Mouse (Mus musculus) kidney, adult 11 months (tissue): Measurements from ENCODE around the gene Entpd7.

ENCODE experiments used
- DNase-seq: peaks from one replicate; pipeline ENCODE4 v3.0.0; 2022

Gene Entpd7

DNA sequence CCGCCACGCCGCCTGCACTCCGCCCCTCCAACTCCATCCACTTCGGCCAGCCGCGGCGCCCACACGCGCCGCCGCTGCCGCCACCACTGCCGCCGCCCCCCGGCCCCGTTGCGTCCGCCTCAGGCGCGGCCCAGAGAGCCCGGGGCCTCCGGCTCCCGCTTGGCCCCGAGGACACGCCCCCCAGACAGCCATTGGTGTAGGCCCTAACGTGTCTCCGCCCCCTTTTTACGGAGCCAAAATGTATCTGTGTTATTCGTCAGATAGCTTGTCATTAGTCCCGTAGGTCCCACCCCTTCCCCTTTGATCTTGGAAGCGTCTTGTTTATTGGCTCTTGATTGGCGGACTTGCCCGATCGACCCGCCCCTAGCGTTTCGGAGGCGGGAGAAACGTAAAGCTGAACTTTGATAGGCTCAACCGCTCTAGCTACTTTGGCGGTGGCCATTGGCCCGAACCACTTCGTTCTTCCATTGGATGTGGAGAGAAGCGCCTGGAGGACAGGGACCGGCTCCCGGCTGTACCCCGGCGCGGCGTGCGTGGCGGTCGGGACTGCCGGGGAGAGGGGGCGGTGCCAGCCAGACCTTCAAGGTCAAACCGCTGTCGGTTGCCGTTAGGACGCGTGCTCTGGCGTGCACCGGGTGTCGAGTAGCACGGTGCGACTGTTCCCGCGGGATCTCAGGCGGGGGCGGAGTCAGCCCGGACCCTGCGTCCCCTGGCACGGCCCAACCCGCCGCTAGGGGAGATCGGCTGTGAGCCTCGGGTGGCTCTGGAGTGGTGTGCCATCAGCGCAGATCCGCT is 14.5 kb upstream of the Entpd7 start, which contains the start of gene Slc25a28:
TSS of gene Slc25a28 (minus strand) at position 152 of the 795 bp plus-strand sequence.
- DNase-seq: peak; percentile 100

DNA sequence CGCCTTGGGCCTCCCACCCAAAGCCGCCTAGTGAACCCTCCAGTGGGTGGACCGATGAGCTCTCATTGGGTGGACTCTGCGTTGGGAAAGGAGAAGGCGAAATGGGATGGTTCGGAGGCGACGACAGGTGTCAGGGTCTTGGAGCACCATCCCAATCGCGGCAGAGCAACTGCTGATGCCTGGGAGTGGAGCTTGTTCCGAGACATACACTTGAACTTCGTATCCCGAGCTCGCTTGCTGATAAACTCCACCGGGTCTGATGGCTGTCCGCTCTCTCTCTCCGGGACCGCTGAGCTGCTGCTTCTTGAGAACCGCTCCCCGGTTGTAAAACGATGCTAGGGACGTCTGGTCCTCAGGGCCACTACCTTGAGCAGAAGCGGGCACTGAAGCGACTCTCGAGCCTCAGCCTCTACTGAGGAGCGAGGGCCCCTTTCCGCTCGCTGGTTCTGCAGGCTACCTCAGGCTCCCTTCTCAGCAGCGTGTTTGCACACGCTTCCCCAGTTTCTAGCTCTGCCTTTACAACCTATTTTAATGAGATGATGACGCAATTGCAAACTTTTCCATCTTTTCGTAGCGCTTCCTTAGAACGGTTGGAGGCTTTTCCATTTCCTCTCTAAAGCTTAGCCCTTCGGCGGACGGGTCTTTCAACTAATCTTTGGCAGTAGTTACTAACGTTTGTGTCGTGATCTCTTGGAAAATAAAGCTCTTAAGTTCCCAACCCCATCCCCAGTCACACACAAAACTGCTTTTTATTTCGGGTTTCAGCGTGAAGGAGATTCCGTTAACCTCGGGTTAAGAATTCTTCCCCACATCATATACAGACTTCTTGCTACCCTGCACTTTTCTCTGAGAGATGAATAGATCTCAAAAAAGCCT is 13.7 kb upstream of the Entpd7 start:
- no peak for DNase-seq

DNA sequence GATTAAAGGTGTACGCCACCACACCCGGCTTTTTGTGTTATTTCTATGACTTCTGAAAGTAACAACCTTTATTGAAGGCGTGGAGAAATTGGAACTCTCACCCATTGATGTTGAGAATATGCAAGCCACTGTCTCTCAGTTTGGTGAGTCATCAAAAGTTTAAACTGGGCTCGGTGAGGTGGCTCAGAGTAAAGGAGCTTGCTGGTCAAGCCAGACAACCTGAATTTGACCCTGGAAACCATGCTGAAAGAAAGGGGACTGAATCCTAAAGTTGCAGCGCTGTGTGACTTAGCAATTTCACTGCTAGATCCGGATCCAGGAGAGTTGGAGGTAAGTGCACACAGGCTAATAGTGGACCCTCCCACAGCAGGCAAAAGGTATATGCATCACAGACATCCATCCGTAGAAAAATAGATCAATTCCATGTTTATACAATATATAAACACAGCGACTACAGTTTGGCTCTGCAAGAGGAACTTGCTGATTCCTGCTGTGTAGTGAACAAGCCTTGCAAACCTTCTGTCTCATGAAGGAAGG is 10.9 kb upstream of the Entpd7 start:
- no peak for DNase-seq

DNA sequence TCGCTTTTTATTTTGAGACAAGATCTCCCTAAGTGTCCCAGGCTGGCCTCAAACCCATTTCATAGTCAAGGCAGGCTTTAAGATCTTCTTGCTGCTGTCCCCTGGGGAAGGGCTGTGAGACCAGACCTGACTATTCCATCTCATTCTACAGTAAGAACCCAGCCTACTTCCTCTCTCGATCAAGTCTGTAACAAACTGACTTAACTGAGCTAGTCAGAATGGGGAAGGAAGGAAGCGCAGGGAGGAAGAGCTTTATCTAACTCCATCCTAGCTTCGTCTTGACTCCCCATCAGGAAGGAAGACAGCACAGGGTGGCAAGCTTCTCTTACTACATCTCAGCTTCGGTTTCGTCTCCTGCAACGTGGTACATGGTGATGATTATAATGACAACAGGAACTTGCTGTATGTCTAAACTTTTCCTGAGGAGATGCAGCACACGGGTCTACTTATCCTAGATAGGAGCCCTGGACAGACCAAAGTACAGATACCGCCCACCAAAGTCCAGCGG is 9.9 kb upstream of the Entpd7 start:
- no peak for DNase-seq

DNA sequence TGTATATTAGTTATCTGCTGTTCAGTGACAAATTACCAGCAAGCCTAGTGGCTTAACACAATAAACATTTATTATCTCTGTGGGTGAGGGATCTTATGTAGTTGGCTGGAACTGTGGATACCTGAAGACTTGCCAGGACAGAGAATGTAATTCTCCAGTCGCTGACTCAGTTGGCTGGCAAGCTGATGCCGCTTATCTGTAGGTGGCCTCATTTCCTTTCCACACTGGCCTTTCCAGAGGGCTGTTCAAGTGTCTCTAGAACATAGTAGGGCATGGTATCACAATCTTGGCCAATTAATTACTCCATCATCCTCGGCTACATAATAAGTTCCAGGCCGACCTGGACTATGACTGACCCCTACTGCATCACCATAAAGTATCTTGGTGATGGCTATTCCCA is 7.9 kb upstream of the Entpd7 start:
- no peak for DNase-seq

DNA sequence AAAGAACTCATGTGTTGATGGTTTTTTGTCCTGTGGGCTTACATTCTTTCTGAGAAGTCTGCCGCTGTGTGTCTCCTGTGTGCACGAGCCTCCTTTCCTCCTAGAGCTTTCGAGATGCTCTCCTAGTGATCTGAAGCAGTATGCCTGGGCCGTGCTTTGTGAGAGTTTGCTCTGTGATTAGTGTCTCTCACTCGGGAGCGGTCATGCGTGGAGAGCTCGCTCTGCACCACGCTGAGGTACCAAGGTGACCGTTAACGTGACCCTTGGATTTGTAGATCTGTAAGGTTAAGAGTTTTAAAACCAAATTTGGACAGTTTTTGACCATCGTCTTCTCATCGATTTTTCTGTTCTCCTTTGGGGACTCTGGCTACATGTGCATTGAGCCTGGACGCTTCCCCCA is 3.3 kb downstream of the Entpd7 start:
- DNase-seq: no peak

DNA sequence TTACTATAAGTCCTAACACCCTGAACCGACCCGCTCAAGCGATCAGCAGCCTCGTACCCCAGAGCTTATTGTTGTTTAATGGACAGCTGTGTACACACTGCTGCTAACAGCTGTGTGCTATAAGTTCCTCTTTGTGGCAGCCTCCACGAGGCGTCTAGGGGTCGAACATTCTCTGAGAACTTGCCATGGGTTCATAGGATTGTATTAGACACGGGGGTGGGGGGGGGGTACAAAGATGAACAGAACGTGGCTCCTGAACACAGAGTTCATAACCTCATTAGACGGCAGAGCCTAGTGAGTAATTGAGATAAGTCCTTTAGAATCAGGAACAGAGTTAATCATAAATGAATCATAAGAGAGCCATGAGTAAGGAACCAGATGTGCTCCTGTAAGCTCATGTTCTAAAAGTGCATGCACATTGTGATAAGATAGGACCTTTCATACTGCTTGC is 6.1 kb downstream of the Entpd7 start:
- DNase-seq: no peak

DNA sequence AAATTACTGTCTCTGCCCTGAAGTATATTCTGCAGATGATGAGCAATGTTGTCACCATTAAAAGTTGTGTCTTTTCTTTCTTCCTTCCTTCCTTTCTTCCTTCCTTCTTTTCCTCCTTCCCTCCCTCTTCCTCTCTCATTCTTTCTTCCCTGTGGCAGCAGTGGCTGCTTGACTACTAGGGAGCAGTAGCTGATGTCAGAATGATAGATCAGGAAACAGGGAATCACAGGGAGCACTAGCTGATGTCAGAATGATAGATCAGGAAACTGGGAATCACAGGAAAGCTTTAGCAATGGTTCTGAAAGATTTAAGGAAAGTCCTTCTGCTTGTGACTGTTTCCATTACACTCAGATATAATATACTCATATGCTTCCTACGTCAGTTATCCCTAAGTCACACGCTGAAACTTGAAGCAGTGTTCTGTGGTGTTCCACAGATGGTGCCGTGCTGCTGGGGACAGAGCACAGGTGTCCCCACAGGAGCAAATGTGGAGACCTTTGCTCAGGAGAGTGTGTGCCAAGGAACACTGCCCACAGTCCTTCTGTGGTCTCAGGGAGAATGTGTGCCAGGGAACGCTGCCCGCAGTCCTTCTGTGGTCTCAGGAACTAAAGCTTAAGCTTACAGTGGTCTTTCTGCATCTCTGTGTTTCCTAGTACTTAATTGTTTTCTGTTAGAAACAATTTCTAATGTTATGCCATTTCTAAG is 8.3 kb downstream of the Entpd7 start:
- no peak for DNase-seq

DNA sequence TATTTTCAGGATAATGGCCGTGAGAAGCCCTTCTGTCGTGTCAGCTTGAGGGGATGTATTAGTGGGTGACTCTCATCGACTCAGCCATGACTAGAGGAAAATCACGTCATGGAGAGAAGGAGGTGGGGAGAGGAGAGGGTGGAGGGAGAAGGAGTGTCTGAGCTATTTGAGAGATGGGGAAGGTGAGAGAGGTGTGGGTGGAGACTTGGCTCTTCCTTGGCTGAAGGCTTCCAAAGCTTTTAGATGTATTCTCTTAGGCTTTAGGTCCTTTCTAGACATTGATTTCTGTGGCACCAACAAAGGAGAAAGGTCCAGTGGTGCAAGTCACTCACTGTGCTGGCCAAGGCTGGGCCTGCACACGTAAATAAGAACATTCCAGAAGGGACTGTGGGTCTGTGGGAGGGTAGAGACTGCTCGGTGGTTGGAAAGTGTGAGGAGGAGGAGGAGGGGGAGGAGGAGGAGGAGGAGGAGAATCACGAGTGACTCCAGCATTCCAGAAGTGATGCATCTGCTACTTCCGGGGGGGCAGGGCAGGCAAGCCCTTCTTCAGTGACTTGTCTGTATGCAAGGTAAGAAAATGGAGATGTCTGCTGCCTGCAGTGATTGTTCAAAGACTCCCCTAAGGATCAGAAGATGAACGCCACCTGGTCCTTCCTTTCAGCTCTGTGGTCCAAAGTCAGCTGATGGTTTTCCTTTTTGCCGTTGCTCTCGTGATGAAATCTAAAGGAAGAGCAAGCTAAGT is 9.7 kb downstream of the Entpd7 start:
- DNase-seq: no peak

DNA sequence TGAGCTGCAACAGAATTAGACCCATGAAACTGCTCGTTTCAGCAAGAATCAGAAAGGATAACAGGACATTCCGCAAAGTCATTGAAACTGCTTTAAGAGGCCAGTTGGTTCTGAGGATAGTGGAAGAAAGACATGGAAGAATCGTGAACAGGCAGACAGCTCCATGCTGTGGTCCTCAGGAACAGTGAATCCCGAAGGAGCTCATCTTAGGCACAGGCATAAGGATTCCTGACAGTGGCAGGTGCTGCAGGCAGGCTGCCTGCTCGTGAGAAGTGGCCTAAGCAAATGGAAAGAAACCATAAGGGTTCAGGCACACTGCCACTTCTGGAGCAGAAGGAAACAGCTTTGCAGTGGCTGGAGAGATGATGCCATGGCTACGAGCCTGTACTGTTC is 10.3 kb downstream of the Entpd7 start:
- DNase-seq: no peak

DNA sequence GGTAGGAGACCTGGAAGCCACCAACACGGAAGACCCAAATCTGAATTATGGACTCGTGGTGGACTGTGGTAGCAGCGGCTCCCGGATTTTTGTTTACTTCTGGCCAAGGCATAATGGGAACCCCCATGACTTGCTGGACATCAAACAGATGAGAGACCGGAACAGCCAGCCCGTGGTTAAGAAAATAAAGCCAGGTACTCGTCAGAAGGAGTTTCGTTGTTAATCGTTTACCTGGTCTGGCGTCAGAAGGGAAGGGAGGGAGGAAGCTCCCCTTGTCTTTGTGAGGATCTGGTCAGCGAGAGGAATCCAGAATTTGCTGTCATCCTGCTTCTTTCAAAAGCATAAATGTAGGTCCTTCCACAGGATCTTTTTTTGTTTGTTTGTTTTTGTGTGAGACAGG is 14.7 kb downstream of the Entpd7 start:
- peak; percentile 61 for DNase-seq

DNA sequence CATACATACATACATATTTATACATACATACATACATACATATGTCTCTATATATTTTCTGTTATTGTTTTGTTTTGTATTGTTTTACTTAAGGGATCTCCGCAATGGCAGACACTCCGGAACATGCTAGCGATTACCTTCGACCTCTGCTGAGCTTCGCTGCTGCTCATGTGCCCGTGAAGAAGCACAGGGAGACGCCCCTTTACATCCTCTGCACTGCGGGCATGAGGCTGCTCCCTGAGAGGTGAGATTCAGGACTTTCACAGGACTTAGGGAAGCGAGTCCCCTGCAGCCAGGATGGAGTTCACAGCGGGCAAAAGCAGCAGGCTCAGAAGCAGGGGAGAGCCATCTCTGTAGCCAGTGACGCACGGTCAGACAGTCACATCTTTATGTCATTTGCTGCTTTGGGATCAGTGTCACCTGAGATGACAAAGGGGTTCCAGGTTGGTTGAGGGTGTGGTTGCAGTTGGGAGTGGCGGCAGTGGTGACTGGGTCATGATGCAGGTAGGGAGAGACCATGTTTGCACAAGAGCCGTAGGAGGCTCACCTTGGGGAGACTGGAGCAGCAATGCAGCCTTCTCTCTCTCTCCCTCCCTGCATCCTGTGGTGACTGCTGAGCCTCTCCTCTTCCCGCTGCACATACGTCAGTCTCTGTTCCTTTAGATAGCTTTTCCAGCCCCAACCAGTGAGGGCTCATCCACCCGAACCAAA is 15.5 kb downstream of the Entpd7 start:
- DNase-seq: no peak

DNA sequence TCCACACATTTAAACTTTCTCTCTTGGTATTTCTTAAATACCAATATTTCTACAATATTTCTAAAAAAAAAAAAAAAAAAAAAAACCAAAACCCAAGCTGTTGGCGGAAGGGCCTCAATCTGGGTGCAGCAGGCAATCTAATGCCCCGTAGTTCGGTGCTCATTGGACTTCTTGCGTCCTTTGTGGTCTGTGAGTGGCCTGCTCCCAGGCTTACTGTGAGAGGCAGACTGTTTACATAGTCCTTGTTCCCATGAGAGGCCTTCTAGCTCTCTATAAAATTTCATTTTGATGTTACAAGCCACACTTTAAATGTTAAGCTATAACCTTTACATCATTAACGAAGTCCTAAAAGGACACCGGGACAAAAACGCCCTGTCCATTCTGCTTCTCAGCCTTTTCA is 18.7 kb downstream of the Entpd7 start:
- DNase-seq: no peak

DNA sequence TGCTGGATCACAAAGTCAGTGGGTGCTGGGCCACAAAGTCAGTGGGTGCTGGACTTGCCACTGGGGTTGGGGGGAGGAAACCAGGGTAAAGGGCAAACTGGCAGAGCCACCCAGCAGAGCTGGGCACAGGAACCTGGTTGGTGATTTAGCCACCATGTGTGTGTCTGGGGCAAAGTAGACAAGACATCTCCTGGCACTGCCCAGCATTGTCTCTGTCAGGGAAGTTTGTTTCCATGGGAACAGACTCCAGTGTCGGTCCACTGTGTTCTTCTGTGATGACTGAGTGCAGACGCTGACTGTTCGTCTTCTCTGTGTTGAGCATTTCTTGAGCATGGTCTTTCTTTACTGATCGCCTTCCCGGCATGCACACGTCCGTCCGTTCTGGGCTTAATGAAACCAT is 19.8 kb downstream of the Entpd7 start:
- no peak for DNase-seq

DNA sequence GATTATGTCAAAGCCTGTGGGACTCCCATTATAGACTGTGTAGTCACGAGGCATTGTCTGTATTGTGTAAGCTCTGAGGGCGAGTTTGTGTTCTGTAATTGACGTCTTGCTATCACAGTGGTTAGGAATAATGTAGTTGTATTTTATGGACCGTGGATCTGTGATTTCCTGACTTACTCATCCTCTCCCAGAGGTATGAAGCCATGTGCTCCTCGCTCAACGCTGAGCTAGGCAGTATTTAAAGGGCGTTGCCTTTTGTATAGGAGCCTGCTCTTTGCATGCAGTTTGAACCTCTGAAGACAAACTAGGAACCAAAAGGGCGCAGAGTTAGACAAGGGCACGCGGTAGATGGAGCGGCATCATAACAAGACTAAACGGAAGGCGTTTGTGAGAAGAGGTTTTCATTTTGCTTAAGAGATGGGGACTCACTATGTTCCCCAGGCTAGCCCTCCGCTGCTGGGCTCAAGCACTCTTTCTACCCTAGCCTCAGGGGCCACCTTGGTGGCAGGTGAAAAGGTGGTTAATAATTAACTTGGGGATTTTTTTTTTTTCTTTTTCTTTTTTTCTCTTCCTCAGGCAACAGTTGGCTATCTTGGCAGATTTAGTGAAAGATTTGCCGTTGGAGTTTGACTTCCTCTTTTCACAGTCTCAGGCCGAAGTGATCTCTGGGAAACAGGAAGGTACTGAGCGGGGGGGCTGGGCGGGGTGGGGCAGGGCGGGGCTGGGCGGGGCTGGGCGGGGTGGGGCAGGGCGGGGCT is 21.9 kb downstream of the Entpd7 start:
- DNase-seq: peak; percentile 30

DNA sequence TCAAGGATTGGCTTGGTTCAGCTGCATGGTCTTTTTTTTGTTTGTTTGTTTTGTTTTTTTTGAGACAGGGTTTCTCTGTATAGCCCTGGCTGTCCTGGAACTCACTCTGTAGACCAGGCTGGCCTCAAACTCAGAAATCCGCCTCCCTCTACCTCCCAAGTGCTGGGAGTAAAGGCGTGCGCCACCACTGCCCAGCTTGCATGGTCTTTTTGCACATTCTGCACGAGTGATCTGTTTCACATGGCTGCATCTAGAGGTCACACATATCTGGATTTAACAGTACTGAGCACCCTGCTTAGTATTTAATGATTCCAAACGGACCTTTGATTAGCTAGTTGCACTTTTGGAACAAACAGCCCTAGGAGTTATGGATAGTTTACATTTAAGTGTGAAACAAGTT is 22.5 kb downstream of the Entpd7 start:
- DNase-seq: peak; percentile 41

DNA sequence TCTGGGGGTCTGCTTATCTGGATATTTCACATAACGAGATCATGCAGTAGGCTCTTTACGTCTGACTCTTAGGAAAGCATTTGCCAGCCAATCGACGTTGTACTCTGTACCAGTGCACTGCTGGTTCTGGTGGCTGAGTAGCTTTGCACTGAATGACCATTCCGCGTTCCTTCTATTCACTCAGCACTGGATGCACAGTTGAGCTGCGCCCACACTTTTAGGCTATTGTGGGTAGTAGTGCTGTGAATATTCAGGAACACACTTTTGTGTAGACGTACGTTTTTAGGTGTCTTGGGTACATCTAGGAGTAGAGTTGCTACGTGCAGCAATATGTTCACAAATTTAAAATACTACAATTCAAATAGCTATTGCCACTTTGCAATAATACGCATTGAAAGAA is 30.6 kb downstream of the Entpd7 start:
- no peak for DNase-seq

DNA sequence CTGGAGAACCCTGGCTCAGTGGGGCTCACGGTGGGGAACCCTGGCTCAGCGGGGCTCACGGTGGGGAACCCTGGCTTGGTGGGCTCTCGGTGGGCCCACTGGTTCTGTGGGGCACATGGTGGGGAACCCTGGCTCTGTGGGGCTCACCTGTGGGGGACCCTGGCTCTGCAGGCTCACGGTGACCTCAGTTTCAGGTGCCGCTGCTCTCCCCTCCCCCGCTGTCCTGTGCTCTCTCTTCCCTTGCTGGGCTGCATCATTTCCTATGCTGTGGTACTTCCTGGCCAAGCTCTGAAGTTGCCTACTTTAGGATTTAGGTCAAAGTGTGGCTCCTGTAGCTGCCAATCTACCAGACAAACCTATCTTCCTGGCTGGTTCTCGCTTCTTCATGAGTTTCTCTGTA is 33.4 kb downstream of the Entpd7 start:
- no peak for DNase-seq

DNA sequence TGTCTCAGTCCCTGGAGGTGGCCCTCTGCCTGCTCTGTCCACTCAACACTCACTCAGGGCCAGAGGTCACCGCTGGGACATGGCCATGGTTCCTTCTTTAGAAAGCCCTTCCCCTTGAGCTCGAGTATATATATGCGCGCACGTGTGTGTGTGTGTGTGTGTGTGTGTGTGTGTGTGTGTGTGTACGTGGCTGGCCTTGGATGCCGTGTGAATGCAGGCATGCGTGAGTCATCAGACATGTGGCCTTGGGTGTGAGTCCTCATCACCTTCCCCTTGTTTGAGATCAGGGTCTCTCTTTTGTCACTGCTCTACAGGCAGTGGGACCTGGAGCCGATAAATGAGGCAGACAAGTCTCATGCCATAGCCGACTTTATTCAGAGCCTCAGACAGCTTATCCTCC is 34.0 kb downstream of the Entpd7 start:
- no peak for DNase-seq

DNA sequence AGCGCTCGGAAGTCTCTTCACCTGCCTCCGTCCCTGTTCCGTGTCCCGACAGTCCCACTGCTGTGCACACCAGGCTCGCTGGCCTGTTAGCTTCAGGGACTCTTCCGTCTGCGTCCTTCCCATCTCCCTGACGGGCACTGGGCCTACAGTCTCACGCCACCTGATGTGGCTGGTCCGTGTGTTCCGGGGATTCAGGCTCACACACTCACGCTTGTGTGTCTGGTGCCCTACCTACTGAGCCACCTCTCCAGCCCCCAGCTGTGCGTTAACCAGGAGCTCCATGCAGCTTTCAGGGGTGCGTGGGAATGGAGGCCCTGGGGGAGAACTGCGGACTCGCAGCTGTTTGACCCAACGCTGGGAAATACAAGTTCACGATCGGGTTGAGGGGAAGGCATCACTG is 34.7 kb downstream of the Entpd7 start:
- DNase-seq: no peak

DNA sequence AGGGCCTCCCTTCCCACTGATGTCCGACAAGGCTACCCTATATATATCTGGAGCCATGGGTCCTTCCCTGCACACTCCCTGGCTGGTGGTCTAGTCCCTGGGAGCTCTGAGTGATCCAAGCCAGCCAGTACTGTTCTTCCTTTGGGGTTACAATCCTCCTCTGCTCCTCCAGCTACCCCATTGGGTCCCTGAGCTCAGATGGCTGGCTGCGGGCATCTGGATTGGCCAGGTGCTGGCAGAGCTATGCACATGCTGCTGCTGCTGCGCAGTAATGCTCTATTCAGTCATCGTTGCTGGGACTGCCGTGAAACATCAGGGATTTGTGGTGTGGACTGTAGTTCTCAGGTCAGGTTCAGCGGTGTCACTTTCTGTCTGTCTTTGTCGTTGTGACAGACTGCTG is 35.3 kb downstream of the Entpd7 start:
- DNase-seq: no peak
